Mouse (Mus musculus) bone marrow, adult 2 months (tissue): ENCODE data around the gene Sept9. TPM values are rescaled to one million over a fixed set of nuclear protein-coding genes. Genes with fewer than 3 reads are reported as not detected.

ENCODE experiments used
- H3K27ac ChIP-seq: fragments of 200-500 bp; 2 replicates; pipeline ENCODE4 v1.5.1; 2012; ENCODE audit warnings: low read depth, mild to moderate bottlenecking, control low read depth, inconsistent platforms, low read length; ENCODE audit not compliant: control insufficient read depth, poor library complexity, insufficient read depth
- H3K4me1 ChIP-seq: fragments of 200-500 bp; 2 replicates; pipeline ENCODE4 v1.6.1; 2011; ENCODE audit warnings: low read length; ENCODE audit not compliant: control insufficient read depth, insufficient read depth
- H3K4me3 ChIP-seq: fragments of 200-500 bp; replicated peaks from 2 replicates; pipeline ENCODE3; 2011; ENCODE audit warnings: mild to moderate bottlenecking, low read depth, low read length, control low read depth; ENCODE audit not compliant: control insufficient read depth
- CTCF ChIP-seq: fragments of 200-500 bp; IDR thresholded peaks from 2 replicates; pipeline ENCODE4 v1.5.1; 2011; ENCODE audit warnings: low read length, control low read depth; ENCODE audit not compliant: control insufficient read depth, insufficient read depth
- POLR2A ChIP-seq: fragments of 200-500 bp; IDR thresholded peaks from 2 replicates; pipeline ENCODE4 v1.6.1; 2011; ENCODE audit warnings: low read depth, mild to moderate bottlenecking, control low read depth, low read length, borderline replicate concordance; ENCODE audit not compliant: control insufficient read depth
- WGBS: fragments of 180-500 bp; shearing (Covaris S2); methylation state at CpG from one replicate; pipeline ENCODE4 v1.1.7; 2018; 5-methylcytosine and 5-hydroxymethylcytosine counted together
- polyA plus RNA-seq: library from polyadenylated mRNA; stranded (reverse); fragments of >200 nt; gene quantifications from 2 replicates; pipeline ENCODE4 v1.2.4, GENCODE M21; 2011; ENCODE audit warnings: low replicate concordance; ENCODE audit not compliant: missing spikeins, insufficient read depth, insufficient read length

Gene Sept9
- polyA plus RNA-seq, 1 experiment = 51.6 TPM

DNA sequence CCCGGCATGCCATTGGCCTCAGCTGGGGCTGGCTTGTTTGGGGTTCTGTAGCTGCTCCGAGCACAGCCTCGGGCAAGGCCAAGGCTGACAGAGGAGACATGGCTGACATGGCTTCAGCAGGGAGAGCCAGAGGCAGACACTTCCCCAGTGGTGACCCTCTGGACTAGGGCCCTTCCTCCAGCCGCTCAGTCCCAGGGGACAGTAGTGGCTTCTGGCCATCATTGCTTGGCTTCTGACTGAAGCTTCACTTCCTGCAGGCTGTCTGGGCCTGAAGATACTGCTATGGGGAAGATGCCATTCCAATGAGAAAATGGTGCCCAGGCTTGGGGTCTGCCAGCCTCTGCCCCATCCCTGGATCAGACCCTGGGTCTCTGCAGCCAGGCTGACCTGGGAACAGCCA is 154.6 kb downstream of the Sept9 start:
- H3K4me1 ChIP-seq = peaks cover 4% of the 10 kb centered on the region
- WGBS = 80% methylated on average over 4 of the region's 4 CpGs
- no peak for TF ChIP-seq CTCF
- TF ChIP-seq POLR2A = no peak
- H3K4me3 ChIP-seq = no peak overlapping the region
- no peak overlapping the region; the same call in 1 of the 2 replicates for H3K27ac ChIP-seq

DNA sequence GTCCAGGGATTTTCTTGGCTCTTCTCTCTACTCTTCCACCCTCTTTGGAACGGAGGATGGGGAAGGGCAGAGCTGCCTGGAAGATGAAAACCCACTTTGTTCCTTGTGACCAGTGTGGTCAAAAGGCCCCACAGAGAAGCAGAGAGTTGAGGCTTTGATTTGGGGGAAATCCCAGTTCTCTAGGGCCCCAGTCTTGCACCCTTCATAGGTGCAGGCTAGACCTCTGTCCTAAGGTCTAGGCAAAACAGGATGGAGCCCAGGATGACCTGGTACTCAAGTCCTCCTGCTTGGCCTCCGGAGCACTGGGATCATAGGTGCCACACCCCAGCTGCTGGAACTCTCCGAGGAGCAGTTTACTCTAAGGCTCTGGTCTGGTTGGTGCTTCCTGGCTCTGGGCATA is 157.5 kb downstream of the Sept9 start:
- no peak overlapping the region for H3K27ac ChIP-seq
- H3K4me1 ChIP-seq = no peaks in the 10 kb centered on the region
- 73% methylated on average over 3 of the region's 3 CpGs for WGBS
- no peak overlapping the region for H3K4me3 ChIP-seq
- TF ChIP-seq POLR2A (no peak), CTCF (no peak)

DNA sequence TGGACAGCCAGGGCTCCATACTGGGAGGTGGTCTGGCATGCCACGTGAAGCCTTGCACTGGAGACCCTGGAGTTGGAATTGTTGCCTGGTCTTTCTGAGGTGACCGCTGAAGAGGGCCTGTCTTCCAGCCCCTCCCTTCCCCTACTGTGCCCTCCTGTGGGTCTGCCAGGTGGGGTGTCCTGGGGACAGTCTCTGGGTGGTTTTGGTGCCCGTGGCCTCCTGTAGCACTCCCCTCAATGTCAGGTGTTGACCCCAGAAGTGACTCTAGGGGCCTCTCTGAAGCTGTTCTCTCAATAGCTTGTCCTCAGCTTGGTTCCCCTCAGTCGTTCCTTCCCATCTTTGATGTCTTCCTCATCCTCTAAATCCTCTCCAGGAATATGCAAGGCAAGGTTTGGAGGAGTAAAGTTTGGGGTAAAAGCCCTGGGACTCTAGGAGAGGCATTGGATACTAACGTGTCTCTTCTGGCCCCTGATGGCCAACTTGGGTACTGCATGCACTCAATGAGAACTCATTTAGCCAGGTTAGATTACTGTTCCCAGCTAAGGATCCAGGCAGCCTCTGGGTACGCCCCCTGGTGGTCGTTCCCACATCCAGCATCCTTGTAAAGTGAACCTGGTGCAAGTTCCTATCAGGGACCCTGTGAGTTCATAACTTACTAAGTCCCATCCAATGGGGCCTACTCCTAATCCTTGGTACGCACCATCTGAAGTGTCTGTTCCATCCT is 158.6 kb downstream of the Sept9 start:
- TF ChIP-seq POLR2A = no peak
- peak; percentile 97 for TF ChIP-seq CTCF
- no peaks in the 10 kb centered on the region for H3K4me1 ChIP-seq
- WGBS = 44% methylated on average over 8 of the region's 8 CpGs
- H3K27ac ChIP-seq = no peak overlapping the region
- H3K4me3 ChIP-seq = no peak overlapping the region

- Histone ChIP-seq H3K4me1 (no peaks in the 10 kb centered on the region), H3K27ac (no peak overlapping the region), H3K4me3 (no peak overlapping the region)
- no peak for TF ChIP-seq CTCF
- no peak for TF ChIP-seq POLR2A
- WGBS = 86% methylated on average over 10 of the region's 10 CpGs
Observed at GRCm38 (mm10) chr11:117359161-117359560, 159.7 kb downstream of the Sept9 start.

GRCm38 (mm10) chr11:117359870-117360269 is 160.4 kb downstream of the Sept9 start:
- Histone ChIP-seq H3K27ac (no peak overlapping the region), H3K4me1 (no peaks in the 10 kb centered on the region), H3K4me3 (no peak overlapping the region)
- 68% methylated on average over 5 of the region's 5 CpGs for WGBS
- TF ChIP-seq CTCF (peak; percentile 97), POLR2A (no peak)

GRCm38 (mm10) chr11:117360561-117360960 is 161.1 kb downstream of the Sept9 start:
- Histone ChIP-seq H3K4me3 (no peak overlapping the region), H3K4me1 (no peaks in the 10 kb centered on the region), H3K27ac (no peak overlapping the region)
- TF ChIP-seq POLR2A = no peak
- no peak for TF ChIP-seq CTCF
- 88% methylated on average over 7 of the region's 7 CpGs for WGBS

DNA sequence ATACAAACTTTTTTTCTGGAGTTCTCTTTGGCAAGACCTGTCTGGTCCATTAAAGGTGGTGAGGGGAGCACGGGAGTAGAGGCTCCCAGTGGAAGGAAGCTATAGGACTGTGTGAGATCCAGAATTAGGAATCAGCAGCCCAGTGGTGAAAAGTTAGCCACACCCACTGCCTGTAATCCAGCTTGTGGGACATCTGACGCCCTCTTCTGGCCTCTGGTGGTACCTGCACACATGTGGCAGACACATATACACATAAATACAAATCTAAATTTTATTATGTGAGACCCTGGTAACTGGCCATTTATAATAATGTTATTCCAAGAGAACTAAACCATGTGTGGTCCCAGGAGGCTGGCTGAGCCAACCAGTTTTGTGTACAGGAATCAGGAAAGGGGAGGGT is 162.8 kb downstream of the Sept9 start:
- 75% methylated on average over 2 of the region's 2 CpGs for whole genome bisulfite sequencing
- Histone ChIP-seq H3K4me3 (no peak overlapping the region), H3K27ac (no peak overlapping the region), H3K4me1 (no peaks in the 10 kb centered on the region)
- TF ChIP-seq POLR2A (no peak), CTCF (no peak)

GRCm38 (mm10) chr11:117363918-117364317 is 164.5 kb downstream of the Sept9 start:
- TF ChIP-seq CTCF = no peak
- WGBS = 58% methylated on average over 3 of the region's 3 CpGs
- no peak overlapping the region for H3K27ac ChIP-seq
- no peaks in the 10 kb centered on the region for H3K4me1 ChIP-seq
- H3K4me3 ChIP-seq = no peak overlapping the region

DNA sequence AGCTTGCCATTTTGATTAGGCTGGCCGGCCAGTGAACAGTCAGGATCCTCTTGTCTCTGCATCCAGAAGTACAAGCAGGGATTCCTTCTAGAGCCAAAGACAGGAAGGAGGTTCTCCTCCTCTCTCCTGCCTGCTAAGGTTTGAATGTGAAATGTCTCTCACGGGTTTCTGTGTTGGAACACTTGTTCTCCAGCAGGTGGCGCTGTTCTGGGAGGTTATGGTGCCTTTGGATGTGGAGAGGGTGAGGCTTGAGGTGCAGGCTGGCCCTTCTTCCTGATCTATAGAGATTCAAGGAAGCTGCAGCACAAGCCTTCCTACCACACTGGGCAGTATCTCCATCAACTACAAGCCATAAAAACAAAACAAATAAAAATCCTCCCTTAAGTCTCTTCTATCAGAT is 167.0 kb downstream of the Sept9 start:
- peak; percentile 73 for TF ChIP-seq CTCF
- no peak for TF ChIP-seq POLR2A
- Histone ChIP-seq H3K4me3 (no peak overlapping the region), H3K27ac (no peak overlapping the region), H3K4me1 (no peaks in the 10 kb centered on the region)
- 29% methylated on average over 3 of the region's 3 CpGs for WGBS
